Mouse (Mus musculus) liver, embryonic 14.5 days (tissue): ENCODE measurements around the gene Myocd.

Experiments used
- CTCF ChIP-seq: IDR thresholded peaks from 2 replicates; pipeline ENCODE4 v1.5.1; 2016; ENCODE audit warnings: antibody characterized with exemption, low read depth, control low read depth
- EP300 ChIP-seq: IDR thresholded peaks from 2 replicates; pipeline ENCODE4 v1.6.1; 2016; ENCODE audit warnings: antibody characterized with exemption, low read depth

GRCm38 (mm10) chr11:65198026-65198425 is 71.8 kb downstream of the Myocd start:
- TF ChIP-seq CTCF (no peak), EP300 (no peak)
